In genomic region chr16:21827581-21827980, GRCm38 (mm10) we compare ENCODE assay signal across 18 mouse cellular contexts. TPM values are rescaled to one million over a fixed set of nuclear protein-coding genes. Genes with fewer than 3 reads are reported as not detected.
A peak's percentile ranks its signal among the peaks of the same experiment; 100 is the strongest.
DNase-seq lines count a peak whose midpoint lies in the region; ATAC-seq and TF ChIP-seq lines count a peak whose summit lies in the region.
"Had no signal": no experiment of that assay in that cellular context is flagged by ENCODE, and none has a peak within 500 bp of the region (broad histone marks: within the 10 kb centered on the region; RNA-seq: fewer than 3 reads in every experiment).

No protein-coding gene starts in this region.

- TF ChIP-seq POLR2A in liver, adult 2 months (IDR thresholded peaks at IDR 0.05; ENCODE audit: extremely low read depth, insufficient read depth, low read length): no peak

- H3K27me3 ChIP-seq in liver, adult 2 months (ENCODE audit: control insufficient read depth, insufficient read depth, low read length): no peaks in the 10 kb centered on the region
- no peaks in the 10 kb centered on the region for H3K27me3 ChIP-seq in liver, embryonic 11.5 days (replicated peaks; ENCODE audit: control insufficient read depth, insufficient read depth, low read length)
- H3K27me3 ChIP-seq in intestine, embryonic 15.5 days (replicated peaks): no peaks in the 10 kb centered on the region
- no peaks in the 10 kb centered on the region for H3K27me3 ChIP-seq in kidney, postnatal 0 days (ENCODE audit: insufficient read depth, low read length)
- no peaks in the 10 kb centered on the region for H3K27me3 ChIP-seq in limb, embryonic 15.5 days
- H3K27me3 ChIP-seq: embryonic facial prominence, embryonic 12.5 days; forebrain, embryonic 12.5 days; midbrain, embryonic 15.5 days; neural tube, embryonic 12.5 days had no signal

- no peak overlapping the region for H3K4me2 ChIP-seq in liver, embryonic 11.5 days
- peak overlapping the region; percentile 40 for H3K4me2 ChIP-seq in intestine, embryonic 15.5 days (replicated peaks)
- H3K4me2 ChIP-seq in kidney, postnatal 0 days (ENCODE audit: low read length): peak overlapping the region; percentile 31; the same call in 1 of the 2 replicates
- no peak overlapping the region for H3K4me2 ChIP-seq in limb, embryonic 15.5 days
- H3K4me2 ChIP-seq: embryonic facial prominence, embryonic 12.5 days; forebrain, embryonic 12.5 days; midbrain, embryonic 15.5 days; neural tube, embryonic 12.5 days had no signal

- H3K79me2 ChIP-seq in liver, adult 2 months (ENCODE audit: control insufficient read depth, insufficient read depth, low read length): peaks cover 14% of the 10 kb centered on the region; the same call in 1 of the 2 replicates

- peaks cover 19% of the 10 kb centered on the region for H3K4me1 ChIP-seq in liver, adult 2 months (ENCODE audit: control insufficient read depth, insufficient read depth, low read length)
- no peaks in the 10 kb centered on the region for H3K4me1 ChIP-seq in liver, embryonic 11.5 days (replicated peaks; ENCODE audit: control insufficient read depth, insufficient read depth, low read length)
- H3K4me1 ChIP-seq in intestine, embryonic 15.5 days (replicated peaks): peaks cover 9% of the 10 kb centered on the region; the same call in 1 of the 2 replicates
- H3K4me1 ChIP-seq in kidney, postnatal 0 days (replicated peaks; ENCODE audit: insufficient read depth, low read length): 0 out of 2 replicates have a peak, but pooled peaks cover 4% of the 10 kb centered on the region
- peaks cover 9% of the 10 kb centered on the region for H3K4me1 ChIP-seq in limb, embryonic 15.5 days
- H3K4me1 ChIP-seq: forebrain, embryonic 12.5 days; midbrain, embryonic 15.5 days; neural tube, embryonic 12.5 days had no signal

- peak overlapping the region; percentile 75 for H3K27ac ChIP-seq in liver, adult 2 months (replicated peaks; ENCODE audit: insufficient read depth, low read depth, low read length)
- no peak overlapping the region for H3K27ac ChIP-seq in liver, embryonic 11.5 days (ENCODE audit: low read depth, low read length)
- no peak overlapping the region for H3K27ac ChIP-seq in intestine, embryonic 15.5 days
- peak overlapping the region; percentile 76 for H3K27ac ChIP-seq in kidney, postnatal 0 days
- peak overlapping the region; percentile 43 for H3K27ac ChIP-seq in limb, embryonic 15.5 days
- H3K27ac ChIP-seq: embryonic facial prominence, embryonic 12.5 days; forebrain, embryonic 12.5 days; midbrain, embryonic 15.5 days; neural tube, embryonic 12.5 days had no signal

- peak overlapping the region; percentile 77 for H3K9ac ChIP-seq in liver, adult 2 months (ENCODE audit: low read depth, low read length)
- H3K9ac ChIP-seq in liver, embryonic 11.5 days (ENCODE audit: low read depth, low read length): no peak overlapping the region
- no peak overlapping the region for H3K9ac ChIP-seq in intestine, embryonic 15.5 days
- no peak overlapping the region for H3K9ac ChIP-seq in kidney, postnatal 0 days (ENCODE audit: low read depth, low read length)
- H3K9ac ChIP-seq in limb, embryonic 15.5 days: no peak overlapping the region
- H3K9ac ChIP-seq: embryonic facial prominence, embryonic 12.5 days; forebrain, embryonic 12.5 days; midbrain, embryonic 15.5 days; neural tube, embryonic 12.5 days had no signal

- no peak for TF ChIP-seq CTCF in liver, adult 2 months (IDR thresholded peaks at IDR 0.05; ENCODE audit: low read depth, low read length)
- no peak for TF ChIP-seq CTCF in kidney, postnatal 0 days (IDR thresholded peaks at IDR 0.05; ENCODE audit: low read depth)

- no peak for ATAC-seq in liver, embryonic 11.5 days (replicated peaks; ENCODE audit: low FRiP score)
- ATAC-seq in intestine, embryonic 15.5 days: no peak
- ATAC-seq in kidney, postnatal 0 days (replicated peaks; ENCODE audit: low FRiP score, low read depth): no peak
- ATAC-seq in limb, embryonic 15.5 days (ENCODE audit: insufficient number of reproducible peaks, low FRiP score, low TSS enrichment, low read depth): no peak
- ATAC-seq: hindbrain, embryonic 16.5 days; midbrain, embryonic 15.5 days had no signal

- DNase-seq in liver, adult 2 months (ENCODE audit: extremely low read depth, low read depth, low spot score): peak; percentile 66
- DNase-seq in liver, embryonic 11.5 days (ENCODE audit: low spot score): no peak
- no peak for DNase-seq in kidney, postnatal 0 days (ENCODE audit: low spot score)
- no peak for DNase-seq in adrenal gland, adult 2 months
- DNase-seq in right cerebral cortex, adult 2 months (ENCODE audit: low spot score in 2 of 2): no peak
- DNase-seq in spleen, adult 12 weeks (ENCODE audit: low spot score): no peak
- DNase-seq: adrenal gland, postnatal 25 days; B cell, adult 2 months; cerebellum, postnatal 36 days; lung, postnatal 4 days; retina, postnatal 1 day had no signal

- no peaks in the 10 kb centered on the region for H3K9me3 ChIP-seq in liver, embryonic 11.5 days (ENCODE audit: control insufficient read depth, low read length)
- no peaks in the 10 kb centered on the region for H3K9me3 ChIP-seq in intestine, embryonic 15.5 days
- H3K9me3 ChIP-seq in kidney, postnatal 0 days (replicated peaks; ENCODE audit: low read length): no peaks in the 10 kb centered on the region
- no peaks in the 10 kb centered on the region for H3K9me3 ChIP-seq in limb, embryonic 15.5 days
- H3K9me3 ChIP-seq: embryonic facial prominence, embryonic 12.5 days; forebrain, embryonic 12.5 days; midbrain, embryonic 15.5 days; neural tube, embryonic 12.5 days had no signal

- no peaks in the 10 kb centered on the region for H3K36me3 ChIP-seq in liver, adult 2 months (ENCODE audit: control insufficient read depth, insufficient read depth, low read length)
- no peaks in the 10 kb centered on the region for H3K36me3 ChIP-seq in liver, embryonic 11.5 days (ENCODE audit: control insufficient read depth, insufficient read depth, low read length)
- H3K36me3 ChIP-seq in intestine, embryonic 15.5 days: no peaks in the 10 kb centered on the region
- no peaks in the 10 kb centered on the region for H3K36me3 ChIP-seq in kidney, postnatal 0 days (ENCODE audit: insufficient read depth, low read length)
- no peaks in the 10 kb centered on the region for H3K36me3 ChIP-seq in limb, embryonic 15.5 days
- H3K36me3 ChIP-seq: embryonic facial prominence, embryonic 12.5 days; forebrain, embryonic 12.5 days; midbrain, embryonic 15.5 days; neural tube, embryonic 12.5 days had no signal

- H3K4me3 ChIP-seq in liver, adult 2 months (ENCODE audit: insufficient read depth, low read depth, low read length): peak overlapping the region; percentile 73
- H3K4me3 ChIP-seq in liver, embryonic 11.5 days (ENCODE audit: low read depth, low read length): no peak overlapping the region
- no peak overlapping the region for H3K4me3 ChIP-seq in intestine, embryonic 15.5 days (replicated peaks)
- H3K4me3 ChIP-seq in kidney, postnatal 0 days (replicated peaks; ENCODE audit: low read depth, low read length): no peak overlapping the region
- H3K4me3 ChIP-seq in limb, embryonic 15.5 days: no peak overlapping the region
- H3K4me3 ChIP-seq: embryonic facial prominence, embryonic 12.5 days; forebrain, embryonic 12.5 days; midbrain, embryonic 15.5 days; neural tube, embryonic 12.5 days had no signal

- 17% methylated on average over 4 of the region's 4 CpGs for WGBS in liver, adult 2 months
- 77% methylated on average over 4 of the region's 4 CpGs for WGBS in liver, embryonic 11.5 days
- 68% methylated on average over 4 of the region's 4 CpGs for WGBS in intestine, embryonic 15.5 days
- 62% methylated on average over 4 of the region's 4 CpGs for WGBS in kidney, postnatal 0 days
- 48% methylated on average over 4 of the region's 4 CpGs for WGBS in limb, embryonic 15.5 days

RNA-seq across cellular contexts. Expression of gene Map3k13, which starts 33.4 kb away (rescaled TPM):
- 7.0 and 8.8 TPM in 2 replicates for total RNA-seq in liver, adult 2 months (2014; rRNA removed)
- polyA plus RNA-seq in liver, adult 2 months (2012; rRNA removed): 3.8 and 5.3 TPM in 2 replicates
- polyA plus RNA-seq in liver, embryonic 11.5 days (2014; fragmentation: Nextera tagmentation; extraction: Ambion mirVana): 0.55 and 0.59 TPM in 2 replicates
- 1.7 and 1.9 TPM in 2 replicates for polyA plus RNA-seq in intestine, embryonic 15.5 days (2015; fragmentation: Nextera tagmentation; extraction: Ambion mirVana)
- polyA plus RNA-seq in kidney, postnatal 0 days (2015; fragmentation: Nextera tagmentation; extraction: Ambion mirVana): 0.53 and 0.66 TPM in 2 replicates
- polyA plus RNA-seq in limb, embryonic 15.5 days (2015; fragmentation: Nextera tagmentation; extraction: Ambion mirVana): 0.55 and 0.61 TPM in 2 replicates
- 1 to 10 TPM in 1 of 2 experiments, under 1 TPM in 1; 0.84 to 1.2 TPM for total RNA-seq in adrenal gland, adult 2 months (2021)
- polyA plus RNA-seq in adrenal gland, adult 2 months (2012; rRNA removed): 0.40 and 0.41 TPM in 2 replicates

RNA-seq across cellular contexts. Expression of gene Ehhadh, which starts 40.0 kb away (rescaled TPM):
- total RNA-seq in liver, adult 2 months (2014; rRNA removed): 263 and 266 TPM in 2 replicates
- 168 and 174 TPM in 2 replicates for polyA plus RNA-seq in liver, adult 2 months (2012; rRNA removed)
- 5.3 and 6.7 TPM in 2 replicates for polyA plus RNA-seq in liver, embryonic 11.5 days (2014; fragmentation: Nextera tagmentation; extraction: Ambion mirVana)
- 9.7 and 11.4 TPM in 2 replicates for polyA plus RNA-seq in intestine, embryonic 15.5 days (2015; fragmentation: Nextera tagmentation; extraction: Ambion mirVana)
- polyA plus RNA-seq in kidney, postnatal 0 days (2015; fragmentation: Nextera tagmentation; extraction: Ambion mirVana): 16.5 and 17.8 TPM in 2 replicates
- 2.4 and 2.7 TPM in 2 replicates for polyA plus RNA-seq in limb, embryonic 15.5 days (2015; fragmentation: Nextera tagmentation; extraction: Ambion mirVana)
- total RNA-seq in adrenal gland, adult 2 months (2021): 10 to 100 TPM; 30.8 to 80.2 TPM
- polyA plus RNA-seq in adrenal gland, adult 2 months (2012; rRNA removed): 5.3 and 7.6 TPM in 2 replicates

Comparison
In these comparisons a context has a peak if more than half of its experiments do, and no peak if none do; other contexts are left out.
1. H3K27ac ChIP-seq: peak in liver, adult 2 months (single experiment), kidney, postnatal 0 days (single experiment) and limb, embryonic 15.5 days (single experiment); none in liver, embryonic 11.5 days (single experiment) and intestine, embryonic 15.5 days (single experiment).
2. H3K4me2 ChIP-seq: peak in intestine, embryonic 15.5 days (single experiment) and kidney, postnatal 0 days (single experiment); none in liver, embryonic 11.5 days (single experiment) and limb, embryonic 15.5 days (single experiment).